In genomic region chr10:79997819-79998218, GRCm38 (mm10) we compare ENCODE assay signal across 8 mouse cellular contexts. TPM values are rescaled to one million over a fixed set of nuclear protein-coding genes. Genes with fewer than 3 reads are reported as not detected.
DNase-seq lines count a peak whose midpoint lies in the region; ATAC-seq and TF ChIP-seq lines count a peak whose summit lies in the region.

No protein-coding gene starts in this region.

- no peak overlapping the region for H3K9ac ChIP-seq in kidney, postnatal 0 days (ENCODE audit: low read depth, low read length)
- peak overlapping the region; percentile 51 for H3K9ac ChIP-seq in forebrain, embryonic 16.5 days (replicated peaks; ENCODE audit: low read depth, low read length)
- H3K9ac ChIP-seq in limb, embryonic 12.5 days (replicated peaks) = peak overlapping the region; percentile 47; the same call in 1 of the 2 replicates
- peak overlapping the region; percentile 56 for H3K9ac ChIP-seq in neural tube, embryonic 15.5 days (replicated peaks)

- no peaks in the 10 kb centered on the region for H3K9me3 ChIP-seq in kidney, postnatal 0 days (replicated peaks; ENCODE audit: low read length)
- H3K9me3 ChIP-seq in forebrain, embryonic 16.5 days (ENCODE audit: control insufficient read depth, low read length) = no peaks in the 10 kb centered on the region
- H3K9me3 ChIP-seq in limb, embryonic 12.5 days = no peaks in the 10 kb centered on the region
- no peaks in the 10 kb centered on the region for H3K9me3 ChIP-seq in neural tube, embryonic 15.5 days (replicated peaks)

- TF ChIP-seq POLR2A in brain, embryonic 14.5 days (IDR thresholded peaks at IDR 0.05; ENCODE audit: borderline replicate concordance, extremely low read depth, insufficient read depth, insufficient read length, poor library complexity, severe bottlenecking) = no peak

- no peak for TF ChIP-seq CTCF in kidney, postnatal 0 days (IDR thresholded peaks at IDR 0.05; ENCODE audit: low read depth)
- TF ChIP-seq CTCF in brain, embryonic 14.5 days (IDR thresholded peaks at IDR 0.05; ENCODE audit: borderline replicate concordance, extremely low read depth, insufficient read depth, insufficient read length) = no peak

- no peak overlapping the region for H3K27ac ChIP-seq in kidney, postnatal 0 days
- H3K27ac ChIP-seq in forebrain, embryonic 16.5 days (ENCODE audit: low read length) = peak overlapping the region; percentile 35; the same call in 1 of the 2 replicates
- H3K27ac ChIP-seq in limb, embryonic 12.5 days = no peak overlapping the region
- peak overlapping the region; percentile 76 for H3K27ac ChIP-seq in neural tube, embryonic 15.5 days (replicated peaks)

- peak overlapping the region; percentile 86 for H3K4me2 ChIP-seq in kidney, postnatal 0 days (ENCODE audit: low read length)
- H3K4me2 ChIP-seq in forebrain, embryonic 16.5 days (ENCODE audit: low read length) = peak overlapping the region; percentile 79
- H3K4me2 ChIP-seq in limb, embryonic 12.5 days = peak overlapping the region; percentile 88
- peak overlapping the region; percentile 83 for H3K4me2 ChIP-seq in neural tube, embryonic 15.5 days

- peak overlapping the region; percentile 51 for H3K4me3 ChIP-seq in kidney, postnatal 0 days (replicated peaks; ENCODE audit: low read depth, low read length)
- H3K4me3 ChIP-seq in forebrain, embryonic 16.5 days (replicated peaks; ENCODE audit: low read length) = peak overlapping the region; percentile 59
- peak overlapping the region; percentile 49 for H3K4me3 ChIP-seq in limb, embryonic 12.5 days (replicated peaks)
- peak overlapping the region; percentile 53 for H3K4me3 ChIP-seq in neural tube, embryonic 15.5 days (replicated peaks)

- no peaks in the 10 kb centered on the region for H3K27me3 ChIP-seq in kidney, postnatal 0 days (ENCODE audit: insufficient read depth, low read length)
- H3K27me3 ChIP-seq in forebrain, embryonic 16.5 days (replicated peaks; ENCODE audit: control insufficient read depth, insufficient read depth, low read length) = peaks cover 3% of the 10 kb centered on the region; the same call in 1 of the 2 replicates
- H3K27me3 ChIP-seq in limb, embryonic 12.5 days = peaks cover 51% of the 10 kb centered on the region
- peaks cover 15% of the 10 kb centered on the region; the same call in 1 of the 2 replicates for H3K27me3 ChIP-seq in neural tube, embryonic 15.5 days (replicated peaks)

- DNase-seq in kidney, postnatal 0 days (ENCODE audit: low spot score) = no peak
- DNase-seq in kidney, adult 18-20 months = no peak
- peak; percentile 86 for DNase-seq in brain, embryonic 14.5 days (ENCODE audit: low read depth)
- no peak for DNase-seq in left cerebral cortex, postnatal 14 days (ENCODE audit: low spot score in 2 of 2)

- H3K36me3 ChIP-seq in kidney, postnatal 0 days (ENCODE audit: insufficient read depth, low read length) = 0 out of 2 replicates have a peak, but pooled peaks cover 13% of the 10 kb centered on the region
- H3K36me3 ChIP-seq in forebrain, embryonic 16.5 days (ENCODE audit: control insufficient read depth, insufficient read depth) = no peaks in the 10 kb centered on the region
- H3K36me3 ChIP-seq in limb, embryonic 12.5 days = peaks cover 22% of the 10 kb centered on the region
- no peaks in the 10 kb centered on the region for H3K36me3 ChIP-seq in neural tube, embryonic 15.5 days

- ATAC-seq in kidney, postnatal 0 days (replicated peaks; ENCODE audit: low FRiP score, low read depth) = no peak
- ATAC-seq in forebrain, embryonic 16.5 days = peak; percentile 16; the same call in 1 of the 2 replicates
- ATAC-seq in limb, embryonic 12.5 days (ENCODE audit: insufficient number of reproducible peaks, insufficient read depth, low FRiP score, low TSS enrichment, low read depth) = no peak
- peak; percentile 23 for ATAC-seq in neural tube, embryonic 15.5 days (ENCODE audit: low FRiP score)
- no peak for ATAC-seq in granulocyte monocyte progenitor cell, adult 5-6 weeks (replicated peaks; ENCODE audit: poor library complexity, severe bottlenecking)

- WGBS in kidney, postnatal 0 days = 16% methylated on average over 15 of the region's 15 CpGs
- WGBS in forebrain, embryonic 16.5 days = 2% methylated on average over 15 of the region's 15 CpGs
- WGBS in limb, embryonic 12.5 days = 6% methylated on average over 15 of the region's 15 CpGs
- WGBS in neural tube, embryonic 15.5 days = 6% methylated on average over 15 of the region's 15 CpGs

- intact Hi-C loops in left cerebral cortex, postnatal 14 days (cut with DNase I) = loop anchor here (5.0 kb wide), 1 partner anchor 114 kb away; no protein-coding TSS in a partner anchor

- H3K4me1 ChIP-seq in kidney, postnatal 0 days (replicated peaks; ENCODE audit: insufficient read depth, low read length) = peaks cover 19% of the 10 kb centered on the region; the same call in 1 of the 2 replicates
- H3K4me1 ChIP-seq in forebrain, embryonic 16.5 days (replicated peaks; ENCODE audit: control insufficient read depth, insufficient read depth, low read length) = peaks cover 20% of the 10 kb centered on the region
- H3K4me1 ChIP-seq in limb, embryonic 12.5 days (replicated peaks) = peaks cover 17% of the 10 kb centered on the region
- peaks cover 23% of the 10 kb centered on the region for H3K4me1 ChIP-seq in neural tube, embryonic 15.5 days

RNA-seq across cellular contexts. Expression of gene Abca7, which starts 1.5 kb away (rescaled TPM):
- 2.4 and 2.6 TPM in 2 replicates for polyA plus RNA-seq in kidney, postnatal 0 days (2015; fragmentation: Nextera tagmentation; extraction: Ambion mirVana)
- polyA plus RNA-seq in brain, embryonic 14.5 days (2012; rRNA removed) = 12.2 and 12.7 TPM in 2 replicates
- polyA plus RNA-seq in forebrain, embryonic 16.5 days (2015; fragmentation: Nextera tagmentation; extraction: Ambion mirVana) = 3.9 and 4.7 TPM in 2 replicates
- polyA plus RNA-seq in limb, embryonic 12.5 days (2016; fragmentation: Nextera tagmentation; extraction: Ambion mirVana) = 2.1 and 2.3 TPM in 2 replicates
- 5.2 and 5.6 TPM in 2 replicates for polyA plus RNA-seq in neural tube, embryonic 15.5 days (2015; fragmentation: Nextera tagmentation; extraction: Ambion mirVana)
- 23.0 and 28.8 TPM in 2 replicates for total RNA-seq in granulocyte monocyte progenitor cell, adult 5-6 weeks (2014; fragmentation: Nextera tagmentation)
- 14.7 and 16.0 TPM in 2 replicates for total RNA-seq in granulocyte monocyte progenitor cell, adult 5-6 weeks (2017)
- total RNA-seq in left cerebral cortex, postnatal 14 days (2021) = 10 to 100 TPM; 10.9 TPM

RNA-seq across cellular contexts. Expression of gene Cnn2, which starts 9.4 kb away (rescaled TPM):
- polyA plus RNA-seq in kidney, postnatal 0 days (2015; fragmentation: Nextera tagmentation; extraction: Ambion mirVana) = 221 and 261 TPM in 2 replicates
- polyA plus RNA-seq in brain, embryonic 14.5 days (2012; rRNA removed) = 21.2 and 30.7 TPM in 2 replicates
- polyA plus RNA-seq in forebrain, embryonic 16.5 days (2015; fragmentation: Nextera tagmentation; extraction: Ambion mirVana) = 30.5 and 31.3 TPM in 2 replicates
- 216 and 240 TPM in 2 replicates for polyA plus RNA-seq in limb, embryonic 12.5 days (2016; fragmentation: Nextera tagmentation; extraction: Ambion mirVana)
- 31.6 and 76.4 TPM in 2 replicates for polyA plus RNA-seq in neural tube, embryonic 15.5 days (2015; fragmentation: Nextera tagmentation; extraction: Ambion mirVana)
- total RNA-seq in granulocyte monocyte progenitor cell, adult 5-6 weeks (2014; fragmentation: Nextera tagmentation) = 50.6 and 57.5 TPM in 2 replicates
- 72.7 and 89.8 TPM in 2 replicates for total RNA-seq in granulocyte monocyte progenitor cell, adult 5-6 weeks (2017)
- 10 to 100 TPM in 1 of 2 experiments, 1 to 10 TPM in 1; 9.5 to 11.9 TPM for total RNA-seq in left cerebral cortex, postnatal 14 days (2021)

RNA-seq across cellular contexts. Expression of gene Tmem259, which starts 13.7 kb away (rescaled TPM):
- polyA plus RNA-seq in kidney, postnatal 0 days (2015; fragmentation: Nextera tagmentation; extraction: Ambion mirVana) = 23.7 and 26.6 TPM in 2 replicates
- 221 and 337 TPM in 2 replicates for polyA plus RNA-seq in brain, embryonic 14.5 days (2012; rRNA removed)
- 12.3 and 12.8 TPM in 2 replicates for polyA plus RNA-seq in forebrain, embryonic 16.5 days (2015; fragmentation: Nextera tagmentation; extraction: Ambion mirVana)
- polyA plus RNA-seq in limb, embryonic 12.5 days (2016; fragmentation: Nextera tagmentation; extraction: Ambion mirVana) = 20.7 and 22.5 TPM in 2 replicates
- polyA plus RNA-seq in neural tube, embryonic 15.5 days (2015; fragmentation: Nextera tagmentation; extraction: Ambion mirVana) = 21.3 and 24.7 TPM in 2 replicates
- total RNA-seq in granulocyte monocyte progenitor cell, adult 5-6 weeks (2014; fragmentation: Nextera tagmentation) = 38.2 and 63.0 TPM in 2 replicates
- 43.2 and 54.7 TPM in 2 replicates for total RNA-seq in granulocyte monocyte progenitor cell, adult 5-6 weeks (2017)
- total RNA-seq in left cerebral cortex, postnatal 14 days (2021) = 100 to 1,000 TPM; 140 to 152 TPM

RNA-seq across cellular contexts. Expression of gene Arhgap45, which starts 18.6 kb away (rescaled TPM):
- polyA plus RNA-seq in kidney, postnatal 0 days (2015; fragmentation: Nextera tagmentation; extraction: Ambion mirVana) = 4.0 and 4.6 TPM in 2 replicates
- polyA plus RNA-seq in brain, embryonic 14.5 days (2012; rRNA removed) = 3.4 and 3.8 TPM in 2 replicates
- polyA plus RNA-seq in forebrain, embryonic 16.5 days (2015; fragmentation: Nextera tagmentation; extraction: Ambion mirVana) = 1.2 and 1.8 TPM in 2 replicates
- polyA plus RNA-seq in limb, embryonic 12.5 days (2016; fragmentation: Nextera tagmentation; extraction: Ambion mirVana) = 12.5 and 12.6 TPM in 2 replicates
- polyA plus RNA-seq in neural tube, embryonic 15.5 days (2015; fragmentation: Nextera tagmentation; extraction: Ambion mirVana) = 2.0 and 13.7 TPM in 2 replicates
- total RNA-seq in granulocyte monocyte progenitor cell, adult 5-6 weeks (2014; fragmentation: Nextera tagmentation) = 109 and 133 TPM in 2 replicates
- 110 and 120 TPM in 2 replicates for total RNA-seq in granulocyte monocyte progenitor cell, adult 5-6 weeks (2017)
- total RNA-seq in left cerebral cortex, postnatal 14 days (2021) = 1 to 10 TPM; 3.3 to 4.0 TPM

RNA-seq across cellular contexts. Expression of gene Grin3b, which starts 27.3 kb away (rescaled TPM):
- 0.17 and 0.20 TPM in 2 replicates for polyA plus RNA-seq in kidney, postnatal 0 days (2015; fragmentation: Nextera tagmentation; extraction: Ambion mirVana)
- 0.20 and 0.38 TPM in 2 replicates for polyA plus RNA-seq in brain, embryonic 14.5 days (2012; rRNA removed)
- 0.29 and 0.60 TPM in 2 replicates for polyA plus RNA-seq in forebrain, embryonic 16.5 days (2015; fragmentation: Nextera tagmentation; extraction: Ambion mirVana)
- 0.54 and 0.68 TPM in 2 replicates for polyA plus RNA-seq in limb, embryonic 12.5 days (2016; fragmentation: Nextera tagmentation; extraction: Ambion mirVana)
- polyA plus RNA-seq in neural tube, embryonic 15.5 days (2015; fragmentation: Nextera tagmentation; extraction: Ambion mirVana) = 0.32 and 0.33 TPM in 2 replicates
- total RNA-seq in granulocyte monocyte progenitor cell, adult 5-6 weeks (2014; fragmentation: Nextera tagmentation) = not detected in 2 replicates
- total RNA-seq in granulocyte monocyte progenitor cell, adult 5-6 weeks (2017) = not detected in 2 replicates
- under 1 TPM; 0.21 to 0.40 TPM for total RNA-seq in left cerebral cortex, postnatal 14 days (2021)

Comparison
In these comparisons a context has a peak if more than half of its experiments do, and no peak if none do; other contexts are left out.
1. ATAC-seq: peak in forebrain, embryonic 16.5 days (single experiment) and neural tube, embryonic 15.5 days (single experiment); none in kidney, postnatal 0 days (single experiment), limb, embryonic 12.5 days (single experiment) and granulocyte monocyte progenitor cell, adult 5-6 weeks (single experiment).
2. H3K27ac ChIP-seq: peak in forebrain, embryonic 16.5 days (single experiment) and neural tube, embryonic 15.5 days (single experiment); none in kidney, postnatal 0 days (single experiment) and limb, embryonic 12.5 days (single experiment).
3. Peak in every context shown above with its lines, with median percentiles within 50 percentile points of each other: H3K4me2 ChIP-seq and H3K4me3 ChIP-seq.